Mouse (Mus musculus): ENCODE measurements around the gene Mtrf1l.

DNA sequence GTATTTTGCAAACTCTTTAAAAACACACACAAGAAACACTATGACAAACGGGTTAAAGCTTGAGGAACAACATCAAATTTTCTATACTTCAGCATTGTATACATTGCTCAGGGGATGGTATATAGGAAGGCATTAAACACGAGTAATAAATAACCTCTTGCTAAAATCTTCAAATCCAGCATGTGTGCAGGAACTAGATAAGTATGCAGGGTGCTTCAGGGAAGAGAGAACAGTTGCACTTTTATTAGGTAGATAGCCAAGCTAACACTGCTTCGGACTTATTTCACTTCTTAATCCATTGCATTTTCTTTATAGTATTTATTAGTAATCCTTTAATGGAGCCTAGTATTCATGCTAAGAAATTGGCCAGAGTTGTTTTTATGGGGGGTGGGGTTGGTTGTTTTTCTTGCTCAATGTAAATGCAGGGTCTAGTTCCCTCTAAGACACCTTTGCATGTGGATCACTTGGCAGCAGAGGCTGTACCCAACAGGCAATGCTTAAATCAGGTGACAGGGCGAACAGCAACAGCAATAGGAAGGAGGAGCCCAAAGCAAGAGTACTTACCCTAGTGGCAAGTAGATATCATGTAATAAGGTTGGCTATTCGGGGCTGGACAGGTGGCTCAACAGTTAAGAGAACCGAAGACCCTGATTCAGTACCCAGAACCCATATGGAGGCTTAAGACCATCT, 2.8 kb upstream of the Mtrf1l start:
- TF ChIP-seq FLI1 (IDR thresholded peaks at IDR 0.05; ENCODE audit: low read length) (no peak), GATA1 (IDR thresholded peaks at IDR 0.05; ENCODE audit: borderline replicate concordance, low read length) (no peak)

Measured in megakaryocyte, embryonic 14.5 days (primary cell).